Mouse (Mus musculus) 416B (cell line): Measurements from ENCODE around the gene Sult5a1.

Experiments
- DNase-seq: peaks from one replicate; pipeline ENCODE4 v3.0.0; 2011; ENCODE audit warnings: low read depth

Sult5a1 gene

DNA sequence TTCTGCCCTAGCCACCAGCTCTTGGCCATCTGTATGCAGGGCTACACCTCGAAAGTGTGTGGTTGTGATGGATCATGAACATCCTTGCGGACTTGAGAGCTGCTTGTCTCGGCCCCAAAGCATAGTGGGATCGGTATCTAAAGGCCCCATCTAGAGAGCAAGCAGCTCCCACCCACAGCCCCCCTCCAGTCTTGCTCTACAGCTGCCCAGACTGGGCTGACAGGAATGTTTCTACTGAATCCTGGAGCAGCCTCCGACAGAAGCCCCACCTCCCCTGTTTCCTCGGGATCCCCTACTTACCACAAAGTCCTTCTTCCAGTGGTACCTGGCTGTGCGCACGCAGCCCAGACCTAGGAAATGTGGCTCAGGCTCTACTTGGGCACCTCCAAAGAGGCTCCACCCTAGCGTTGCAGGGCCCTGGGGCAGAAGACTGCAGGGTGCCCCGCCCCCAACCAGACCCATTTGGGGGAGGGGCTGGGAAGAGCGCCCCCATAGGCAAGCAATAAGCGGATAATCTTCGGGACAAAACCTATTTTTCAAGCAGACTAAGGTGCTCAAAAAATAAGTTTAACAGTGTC, at the start of gene Sult5a1:
TSS of gene Sult5a1 (minus strand) at position 428 of the 578 bp plus-strand sequence.
- DNase-seq, result no peak

GRCm38 (mm10) chr8:123203571-123203970, 45.5 kb upstream of the Sult5a1 start:
- DNase-seq, result peak; percentile 95

DNA sequence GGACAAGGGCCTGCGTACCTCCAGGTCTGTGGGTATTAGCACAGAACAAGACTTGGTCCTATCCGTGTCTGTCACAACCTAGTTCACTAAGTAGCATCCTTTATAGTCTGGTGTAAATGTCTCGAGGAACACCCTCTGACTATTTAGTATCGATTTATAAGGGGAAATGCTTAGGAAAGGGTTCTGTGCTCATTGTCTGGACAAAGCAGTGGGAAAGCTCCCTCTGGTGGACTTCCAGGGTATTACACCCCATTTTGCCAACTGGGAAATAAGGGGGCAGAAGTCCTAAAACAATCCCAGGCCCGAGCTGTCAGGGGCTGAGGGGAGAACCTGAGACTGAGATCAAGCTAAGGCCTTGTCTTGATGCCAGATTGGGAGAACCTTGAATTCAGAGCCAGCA, 44.2 kb upstream of the Sult5a1 start:
- peak; percentile 79 for DNase-seq

DNA sequence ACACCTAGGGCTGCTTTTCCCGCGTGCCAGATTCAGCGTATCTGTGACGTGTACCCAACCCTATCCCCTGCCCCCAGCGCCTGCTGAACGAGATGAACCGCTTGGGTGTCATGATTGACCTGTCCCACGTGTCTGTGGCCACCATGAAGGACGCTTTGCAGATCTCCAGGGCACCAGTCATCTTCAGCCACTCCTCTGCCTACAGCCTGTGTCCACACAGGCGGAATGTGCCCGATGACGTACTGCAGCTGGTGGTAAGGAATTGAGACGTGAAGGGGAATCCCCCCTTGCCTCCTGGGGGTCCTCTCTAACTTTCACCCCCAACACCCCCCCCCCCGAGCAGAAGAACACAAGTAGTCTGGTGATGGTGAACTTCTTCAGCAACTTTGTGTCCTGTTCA, 41.7 kb upstream of the Sult5a1 start:
- DNase-seq, result no peak

DNA sequence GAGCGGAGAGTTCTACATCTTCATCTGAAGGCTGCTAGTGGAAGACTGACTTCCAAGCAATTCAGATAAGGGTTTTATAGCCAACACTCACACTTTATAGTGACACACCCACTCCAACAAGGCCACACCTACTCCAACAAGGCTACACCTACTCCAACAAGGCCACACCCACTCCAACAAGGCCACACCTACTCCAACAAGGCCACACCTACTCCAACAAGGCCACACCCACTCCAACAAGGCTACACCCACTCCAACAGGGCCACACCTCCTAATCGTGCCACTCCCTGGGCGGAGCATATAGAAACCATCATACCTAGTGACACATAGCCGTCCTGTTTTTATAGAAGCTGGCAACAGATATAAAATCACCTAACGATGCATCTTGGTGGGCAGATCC, 38.9 kb upstream of the Sult5a1 start:
- DNase-seq, result peak; percentile 68

DNA sequence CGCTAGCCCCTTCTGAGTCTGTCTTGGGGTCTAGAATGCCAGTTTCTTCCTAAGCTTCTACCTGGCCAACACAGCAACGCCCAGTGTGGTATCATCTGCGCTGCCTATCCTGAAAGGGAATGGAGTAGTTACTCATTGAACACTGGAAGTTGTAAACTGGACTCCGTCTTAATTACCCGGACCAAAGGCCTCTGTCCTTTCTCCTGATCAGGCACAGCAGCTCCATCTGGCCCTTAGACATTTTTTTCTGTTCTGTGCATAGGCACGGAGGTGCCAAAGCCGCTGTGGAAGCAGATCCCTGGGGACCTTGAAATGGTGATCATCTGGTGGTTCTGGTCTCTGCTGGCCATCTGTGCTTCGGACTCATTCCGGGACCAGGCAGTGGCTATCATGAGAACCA, 35.7 kb upstream of the Sult5a1 start:
- no peak for DNase-seq

DNA sequence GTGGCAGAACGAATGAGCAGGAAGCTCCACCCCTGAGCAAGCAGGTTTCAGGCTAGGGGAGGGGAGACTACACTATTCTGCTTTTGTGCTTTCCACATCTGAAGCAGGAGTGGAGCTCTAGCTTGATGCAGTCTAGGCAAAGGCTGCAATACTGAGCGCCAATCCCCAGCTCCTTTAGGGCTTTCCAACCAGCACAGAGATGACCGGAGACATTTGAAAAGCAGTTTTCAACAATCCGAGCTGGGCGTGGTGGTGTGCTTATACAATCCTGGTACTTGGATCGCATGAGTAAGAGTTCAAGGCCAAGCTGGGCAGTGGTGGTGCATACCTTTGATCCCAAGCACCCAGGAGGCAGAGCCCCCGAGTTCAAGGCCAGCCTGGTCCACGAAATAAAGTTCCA, 33.8 kb upstream of the Sult5a1 start:
- DNase-seq, result peak; percentile 28

- DNase-seq, result peak; percentile 82
Measured at GRCm38 (mm10) chr8:123190678-123191077, 32.6 kb upstream of the Sult5a1 start.

DNA sequence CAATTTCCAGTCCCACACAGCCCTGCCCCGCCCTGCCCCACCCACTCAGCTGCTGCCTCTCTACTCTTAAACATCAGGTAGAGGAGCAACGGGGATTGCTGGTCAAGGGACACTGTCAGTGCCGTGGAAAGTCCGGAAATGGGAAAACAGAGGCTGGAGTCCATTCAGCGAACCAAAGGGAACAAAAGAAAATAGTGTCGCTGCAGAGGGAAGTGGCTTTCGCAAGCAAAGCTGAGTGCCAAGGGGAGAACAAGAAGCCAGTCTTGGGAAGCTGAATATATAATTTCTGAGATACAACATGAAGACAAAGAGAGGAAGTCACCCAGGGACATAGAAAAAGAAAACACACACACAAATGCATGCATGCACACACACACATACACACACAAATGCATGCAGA, 30.7 kb upstream of the Sult5a1 start:
- no peak for DNase-seq

DNA sequence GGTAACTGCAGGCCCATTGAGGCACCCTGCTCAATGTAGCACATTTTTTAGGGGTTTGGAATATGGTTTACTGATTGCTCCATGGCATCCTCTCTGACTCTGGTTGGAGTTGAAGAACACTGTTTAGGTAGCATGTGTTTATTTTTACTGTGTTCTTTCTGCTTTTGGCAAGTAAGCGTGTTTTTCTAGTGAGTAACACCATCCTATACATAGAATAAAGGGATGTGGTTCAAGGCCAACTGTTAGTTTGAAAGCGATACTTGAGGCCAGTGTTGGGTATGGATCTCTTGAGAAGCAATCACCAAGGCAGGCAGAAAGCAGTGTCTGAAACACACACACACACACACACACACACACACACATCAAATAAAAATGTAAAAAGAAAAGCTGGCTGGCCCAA, 29.9 kb upstream of the Sult5a1 start:
- no peak for DNase-seq

GRCm38 (mm10) chr8:123185566-123186409, 27.7 kb upstream of the Sult5a1 start, which contains the start of gene Dpep1:
Dpep1 (plus strand) TSS chr8:123186242.
- DNase-seq, result no peak

DNA sequence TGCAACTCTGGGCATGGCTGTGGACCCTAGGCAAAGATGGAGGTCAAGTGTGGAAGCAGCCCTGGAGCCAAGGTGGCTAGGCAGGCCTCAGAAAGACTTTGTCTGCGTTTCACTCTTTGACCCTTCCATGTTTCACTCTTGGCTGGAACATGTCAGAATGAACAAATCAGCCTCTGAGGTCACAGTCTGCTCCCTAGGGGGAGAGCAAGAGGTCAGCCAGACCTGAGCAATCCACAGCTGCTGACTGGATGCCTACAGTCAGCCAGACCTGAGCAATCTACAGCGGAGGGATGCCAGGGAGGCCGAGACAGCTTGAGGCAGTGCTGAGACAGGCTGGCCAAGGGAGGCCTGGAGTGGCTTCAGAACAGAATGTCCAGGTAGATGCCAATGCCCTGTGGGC, 23.3 kb upstream of the Sult5a1 start:
- DNase-seq, result no peak

GRCm38 (mm10) chr8:123156070-123156773, 1.9 kb downstream of the Sult5a1 start:
- DNase-seq, result no peak

- DNase-seq, result peak; percentile 66
Measured at GRCm38 (mm10) chr8:123155177-123155576, 2.9 kb downstream of the Sult5a1 start.

DNA sequence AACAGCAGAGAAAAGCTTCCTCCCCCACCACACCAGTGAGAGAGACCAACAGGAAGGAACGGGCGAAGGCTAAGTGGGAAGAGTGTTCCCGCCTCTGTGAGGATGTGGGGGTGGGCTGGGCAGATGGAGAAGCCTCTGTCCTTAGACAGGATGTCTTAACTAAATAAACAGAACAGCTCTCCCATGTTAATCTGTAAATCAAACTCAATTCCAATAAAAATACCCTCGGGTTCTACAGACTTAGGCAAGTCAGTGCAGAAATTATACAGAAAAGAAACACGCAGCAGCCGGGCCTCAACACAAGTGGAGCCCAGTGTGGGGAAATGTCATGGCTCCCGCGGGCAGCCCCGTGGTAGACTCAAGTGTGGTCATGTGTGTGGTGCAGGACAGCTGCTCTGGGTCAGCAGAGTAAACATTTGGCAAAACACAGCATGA, 7.4 kb downstream of the Sult5a1 start:
- peak; percentile 38 for DNase-seq

DNA sequence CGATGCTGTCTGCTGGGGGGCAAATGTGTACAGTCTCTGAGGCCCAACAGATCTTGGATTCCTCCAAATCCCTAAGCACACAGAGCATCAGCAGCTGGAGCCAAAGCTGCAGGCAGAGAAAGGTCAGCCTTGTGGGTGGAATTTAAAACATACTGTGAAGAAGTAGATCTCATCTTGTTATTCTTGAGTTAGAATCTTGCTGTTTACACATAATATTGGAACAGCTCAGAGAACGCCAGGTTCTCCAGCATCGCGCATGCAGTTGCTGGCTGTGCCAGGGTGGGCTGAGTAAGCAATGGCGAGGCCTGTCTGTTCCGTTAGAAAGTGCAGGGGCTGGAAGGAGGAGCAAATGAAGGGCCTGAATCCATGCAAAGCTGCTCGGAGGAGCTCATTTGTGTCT, 11.7 kb downstream of the Sult5a1 start:
- DNase-seq, result no peak

GRCm38 (mm10) chr8:123145279-123145678, 12.8 kb downstream of the Sult5a1 start:
- peak; percentile 72 for DNase-seq

DNA sequence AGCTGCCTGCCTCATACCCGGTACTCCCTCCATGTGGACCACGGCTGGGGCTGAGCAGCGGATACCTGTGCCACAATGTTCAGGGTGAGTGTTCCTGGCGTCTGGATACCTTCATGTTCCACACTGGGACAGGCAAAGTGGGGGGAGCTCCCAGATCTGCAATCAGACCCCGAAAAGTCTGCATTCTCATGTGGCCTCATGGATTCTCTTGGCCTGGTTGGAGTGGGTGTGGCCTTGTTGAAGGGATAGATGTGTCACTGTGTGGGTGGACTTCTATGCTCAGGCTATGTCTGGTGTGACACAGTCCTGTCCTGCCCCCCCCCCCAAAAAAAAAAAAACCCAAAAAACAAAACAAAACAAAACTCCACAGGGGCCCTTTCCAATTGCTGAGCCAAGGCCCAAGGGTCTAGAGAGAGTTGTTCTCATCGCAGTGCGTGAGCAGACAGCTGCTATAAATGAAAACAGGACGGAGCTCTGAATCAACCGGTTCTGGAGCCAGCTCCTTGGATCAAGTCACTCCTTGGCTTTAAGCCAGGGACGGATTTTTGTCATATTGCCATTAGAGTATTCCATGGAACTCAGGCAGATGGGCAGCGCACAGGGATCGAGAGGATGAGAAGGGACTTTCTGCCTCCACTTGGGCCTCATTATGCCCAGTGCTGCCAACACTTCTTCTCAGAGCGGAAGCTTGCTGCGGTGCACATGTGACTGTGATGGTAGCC, 16.2 kb downstream of the Sult5a1 start:
- no peak for DNase-seq

GRCm38 (mm10) chr8:123138741-123139140, 19.4 kb downstream of the Sult5a1 start:
- no peak for DNase-seq

GRCm38 (mm10) chr8:123137645-123138077, 20.5 kb downstream of the Sult5a1 start:
- peak; percentile 70 for DNase-seq

- DNase-seq, result no peak
Measured at GRCm38 (mm10) chr8:123136287-123136686, 21.8 kb downstream of the Sult5a1 start.

DNA sequence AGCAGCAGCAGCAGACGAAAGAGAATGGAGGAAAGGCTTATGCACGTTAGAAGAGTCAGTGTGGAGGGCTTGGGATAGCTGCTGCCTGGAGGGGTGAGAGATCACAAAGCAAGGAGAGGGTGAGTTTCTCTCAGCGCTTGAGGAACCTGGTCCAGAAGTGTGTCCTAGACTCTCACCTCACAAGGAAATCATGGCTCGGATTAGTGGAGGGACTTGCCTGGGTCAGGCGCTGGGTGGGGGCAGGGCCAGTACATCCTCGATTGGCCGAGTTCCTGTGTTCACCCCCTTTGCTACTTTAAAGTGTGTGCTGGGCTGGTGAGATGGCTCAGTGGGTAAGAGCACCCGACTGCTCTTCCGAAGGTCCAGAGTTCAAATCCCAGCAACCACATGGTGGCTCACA, 22.3 kb downstream of the Sult5a1 start:
- DNase-seq, result no peak
